Mouse (Mus musculus): ENCODE data around the gene Gm35549. TPM values are rescaled to one million over a fixed set of nuclear protein-coding genes. Genes with fewer than 3 reads are reported as not detected.

The Gm35549 gene
- polyA plus RNA-seq (2014; fragmentation: Illumina TruSeq; extraction: RNeasy Lipid Tissue Mini Kit (QIAGEN cat#74804)): not detected

DNA sequence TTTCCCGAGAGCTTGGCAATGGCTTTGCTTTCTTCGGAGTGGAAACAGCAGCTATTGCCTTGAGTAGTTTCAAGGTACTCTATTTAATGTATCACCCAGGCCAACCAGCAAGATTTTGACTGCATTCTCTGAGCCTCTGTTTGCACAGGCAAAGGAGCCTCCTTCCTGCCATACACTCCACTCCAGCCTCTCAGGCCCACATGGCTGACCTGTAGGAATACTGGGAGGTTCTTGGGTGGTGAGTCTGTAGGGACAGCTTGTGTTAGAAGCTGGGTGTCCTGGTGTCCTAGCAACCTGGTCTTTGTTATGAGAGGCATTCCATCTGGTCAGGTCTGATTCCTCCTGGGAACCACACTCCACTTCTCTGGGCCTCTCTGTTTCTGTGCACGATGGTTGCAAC lies at the start of gene Gm35549:
Gene Gm35549, minus strand, starts transcription at position 276 of the 400 bp plus-strand sequence.

DNA sequence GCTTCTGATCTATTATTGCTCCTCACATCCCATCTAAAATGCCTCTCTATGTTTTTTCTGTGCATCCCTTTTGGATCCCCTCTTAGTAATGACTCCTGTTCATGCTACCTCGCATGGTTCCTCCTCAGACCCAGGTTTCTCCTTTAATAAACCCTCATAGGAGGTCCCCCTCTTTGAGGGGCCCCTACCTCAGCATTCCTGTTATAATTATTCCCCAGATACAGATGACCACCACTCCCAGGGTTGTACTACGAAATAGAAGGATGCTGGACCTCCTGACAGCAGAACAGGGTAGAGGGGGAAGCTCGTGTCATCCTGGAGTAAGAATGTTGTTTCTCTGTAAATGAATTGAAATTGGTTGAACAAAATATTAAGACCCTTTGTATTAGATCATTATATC lies 41.5 kb upstream of the Gm35549 start, which contains the start of gene Zkscan7:
Gene Zkscan7, plus strand, starts transcription at position 301 of the 400 bp plus-strand sequence.

DNA sequence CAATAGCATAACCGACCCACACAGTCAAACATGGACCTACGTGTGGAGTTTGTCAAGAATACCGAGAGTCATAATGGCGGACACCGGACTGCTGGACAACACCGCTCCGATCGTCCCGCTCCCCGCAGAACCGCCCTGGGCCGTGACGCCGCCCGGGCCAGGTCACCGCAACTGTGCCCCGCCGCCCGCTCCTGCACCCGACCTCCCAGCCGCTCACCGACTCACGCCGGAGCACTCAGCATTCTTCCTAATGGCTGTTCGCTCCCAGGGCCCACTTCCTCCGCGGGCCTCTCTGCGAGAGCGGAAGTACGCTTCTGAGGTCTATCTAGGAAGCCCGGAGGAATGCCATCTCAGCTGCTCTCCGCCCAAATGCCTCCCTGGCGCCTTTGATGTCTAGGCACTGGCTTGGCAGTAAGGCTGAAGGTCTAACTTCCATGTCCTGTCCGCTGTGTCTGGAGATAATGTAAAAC lies 21.9 kb upstream of the Gm35549 start, which contains the start of gene Zfp445:
Gene Zfp445, minus strand, starts transcription at position 310 of the 470 bp plus-strand sequence.

DNA sequence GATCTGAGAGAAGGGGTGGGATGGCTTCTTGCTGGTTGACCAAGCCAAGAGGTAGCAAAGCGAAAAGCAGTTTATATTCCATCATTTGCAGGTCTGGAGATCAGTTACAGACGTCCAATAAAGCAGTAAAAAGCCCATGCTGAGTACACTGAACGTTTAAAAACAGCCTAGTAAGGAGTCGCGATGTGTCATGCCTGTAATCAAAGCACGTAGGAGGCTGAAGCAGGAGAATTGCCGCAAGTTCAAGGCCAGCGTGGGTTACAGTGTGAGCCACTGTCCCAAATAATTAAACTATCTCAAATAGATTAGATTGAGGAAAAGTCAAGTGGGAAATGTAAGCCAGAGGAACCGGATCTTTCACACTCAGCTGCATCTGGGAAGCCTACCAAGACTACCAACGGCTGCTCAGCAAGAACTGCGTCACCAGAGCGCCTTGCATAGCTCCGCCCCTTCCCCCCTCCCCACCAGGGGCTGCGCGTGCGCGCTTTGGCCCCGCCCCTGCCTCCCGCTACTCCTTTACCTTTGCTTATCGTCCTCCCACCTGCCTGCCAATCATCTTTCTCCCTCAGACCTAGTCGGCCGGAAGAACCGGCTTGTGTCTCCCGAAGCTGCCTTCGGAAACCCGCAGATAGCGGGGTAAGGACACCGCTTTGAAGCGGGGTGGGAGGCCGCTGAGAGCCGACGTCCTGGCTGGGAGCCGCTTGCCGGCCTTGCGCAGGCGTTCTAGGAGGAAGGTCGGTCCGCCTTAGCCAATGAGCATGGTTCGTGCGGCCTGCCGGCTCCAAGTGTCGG lies 38.6 kb downstream of the Gm35549 start, which contains the start of gene Tcaim:
Gene Tcaim, plus strand, starts transcription at position 487 of the 792 bp plus-strand sequence.

Other genes with a start within 250 kb of the Gm35549 start
- gene Topaz1, start 96.7 kb downstream of the Gm35549 start, polyA plus RNA-seq (2014; fragmentation: Illumina TruSeq; extraction: RNeasy Lipid Tissue Mini Kit (QIAGEN cat#74804)): 0.91 TPM
- gene Tcaim, start 38.5 kb downstream of the Gm35549 start, polyA plus RNA-seq (2014; fragmentation: Illumina TruSeq; extraction: RNeasy Lipid Tissue Mini Kit (QIAGEN cat#74804)): 18.8 TPM
- gene Zfp445, start 22.0 kb upstream of the Gm35549 start, polyA plus RNA-seq (2014; fragmentation: Illumina TruSeq; extraction: RNeasy Lipid Tissue Mini Kit (QIAGEN cat#74804)): 131 TPM
- 26.1 TPM for gene Zkscan7, start 41.6 kb upstream of the Gm35549 start, polyA plus RNA-seq (2014; fragmentation: Illumina TruSeq; extraction: RNeasy Lipid Tissue Mini Kit (QIAGEN cat#74804))
- gene Zfp105, start 79.0 kb upstream of the Gm35549 start, polyA plus RNA-seq (2014; fragmentation: Illumina TruSeq; extraction: RNeasy Lipid Tissue Mini Kit (QIAGEN cat#74804)): 23.1 TPM
- 107 TPM for gene 1110059G10Rik, start 107.0 kb upstream of the Gm35549 start, polyA plus RNA-seq (2014; fragmentation: Illumina TruSeq; extraction: RNeasy Lipid Tissue Mini Kit (QIAGEN cat#74804))
- gene Kif15, start 107.0 kb upstream of the Gm35549 start, polyA plus RNA-seq (2014; fragmentation: Illumina TruSeq; extraction: RNeasy Lipid Tissue Mini Kit (QIAGEN cat#74804)): 51.3 TPM
- gene Tmem42, start 177.3 kb upstream of the Gm35549 start, polyA plus RNA-seq (2014; fragmentation: Illumina TruSeq; extraction: RNeasy Lipid Tissue Mini Kit (QIAGEN cat#74804)): 11.9 TPM
- 0.51 TPM for gene Tgm4, start 190.7 kb upstream of the Gm35549 start, polyA plus RNA-seq (2014; fragmentation: Illumina TruSeq; extraction: RNeasy Lipid Tissue Mini Kit (QIAGEN cat#74804))

Measured in ovary, adult 10 weeks (tissue).